Mouse (Mus musculus): Measurements from ENCODE around the gene Dnm3. TPM values are rescaled to one million over a fixed set of nuclear protein-coding genes. Genes with fewer than 3 reads are reported as not detected.
A peak's percentile ranks its signal among the peaks of the same experiment; 100 is the strongest.

Gene Dnm3
- polyA plus RNA-seq, 1 experiment from 2014 or later: 94.2 TPM

MicroRNAs within 50 kb of the gene (microRNA counts, 519-probe panel; counts per million panel counts)
- microRNA mmu-miR-199a-3p (4,031 counts per million, percentile 43 among the panel's probes with 10 or more counts), microRNA mmu-miR-199a-5p (3,882 counts per million, percentile 39 among the panel's probes with 10 or more counts), microRNA mmu-miR-214 (not detected)

Small RNA genes lying within 50 kb of the gene (microRNA-seq; reads per million reads assigned to microRNA genes)
- gene Mir199a-2: 10.5 reads per million, percentile 18 among the genes with 10 or more reads in this experiment
- 453 reads per million, percentile 69 among the genes with 10 or more reads in this experiment for gene Mir214

Other genes with a start within 250 kb of the Dnm3 start
- gene Mettl13, start 70.5 kb upstream of the Dnm3 start, polyA plus RNA-seq (2014; fragmentation: Nextera tagmentation; extraction: Ambion mirVana): 12.4 and 12.9 TPM in 2 replicates
- 79.5 and 79.8 TPM in 2 replicates for gene Vamp4, start 92.5 kb upstream of the Dnm3 start, polyA plus RNA-seq (2014; fragmentation: Nextera tagmentation; extraction: Ambion mirVana)
- not detected in 2 replicates for gene Myoc, start 161.1 kb upstream of the Dnm3 start, polyA plus RNA-seq (2014; fragmentation: Nextera tagmentation; extraction: Ambion mirVana)
- gene Myocos, start 180.2 kb upstream of the Dnm3 start, polyA plus RNA-seq (2014; fragmentation: Nextera tagmentation; extraction: Ambion mirVana): not detected in 2 replicates